Mouse (Mus musculus) forebrain, embryonic 11.5 days (tissue): ENCODE measurements around the gene Casp4. TPM values are rescaled to one million over a fixed set of nuclear protein-coding genes. Genes with fewer than 3 reads are reported as not detected.

Experiments
- ATAC-seq: fragments of 200-750 bp; cut with Nextera tagmentation; replicated peaks from 2 replicates; pipeline ENCODE4 v1.8.0; 2017; ENCODE audit warnings: moderate TSS enrichment; ENCODE audit not compliant: low FRiP score
- DNase-seq: peaks from one replicate; pipeline ENCODE4 v3.0.0-alpha.2; 2017; ENCODE audit warnings: low spot score
- H3K27ac ChIP-seq: fragments of 300-500 bp; sonication (generic); 2 replicates; pipeline ENCODE4 v1.5.1; 2014; ENCODE audit warnings: low read depth, low read length
- H3K27me3 ChIP-seq: fragments of 300-500 bp; sonication (generic); 2 replicates; pipeline ENCODE4 v1.6.1; 2014; ENCODE audit warnings: mild to moderate bottlenecking, low read length, mixed read lengths; ENCODE audit not compliant: control insufficient read depth, insufficient read depth
- H3K36me3 ChIP-seq: fragments of 300-500 bp; sonication (generic); 2 replicates; pipeline ENCODE4 v1.6.1; 2014; ENCODE audit warnings: mild to moderate bottlenecking, low read length, moderate library complexity, mixed read lengths; ENCODE audit not compliant: control insufficient read depth, insufficient read depth
- H3K4me1 ChIP-seq: fragments of 300-500 bp; sonication (generic); replicated peaks from 2 replicates; pipeline ENCODE4 v1.6.1; 2014; ENCODE audit warnings: low read length, mixed read lengths; ENCODE audit not compliant: control insufficient read depth, insufficient read depth
- H3K4me2 ChIP-seq: fragments of 300-500 bp; sonication (generic); 2 replicates; pipeline ENCODE4 v1.6.1; 2014; ENCODE audit warnings: low read depth, mild to moderate bottlenecking, low read length, moderate library complexity, mixed read lengths; ENCODE audit not compliant: severe bottlenecking
- H3K4me3 ChIP-seq: fragments of 300-500 bp; sonication (generic); 2 replicates; pipeline ENCODE4 v1.5.1; 2014; ENCODE audit warnings: low read depth, low read length
- H3K9ac ChIP-seq: fragments of 300-500 bp; sonication (generic); 2 replicates; pipeline ENCODE4 v1.6.1; 2014; ENCODE audit warnings: low read length
- H3K9me3 ChIP-seq: fragments of 300-500 bp; sonication (generic); 2 replicates; pipeline ENCODE4 v1.6.1; 2016; ENCODE audit warnings: low read length, mixed read lengths; ENCODE audit not compliant: control insufficient read depth
- WGBS: fragments of 180-500 bp; shearing (Covaris S2); extraction: QIAGEN DNeasy Blood & Tissue Kit; methylation state at CpG from one replicate; pipeline ENCODE4 v1.1.7; 2014; 5-methylcytosine and 5-hydroxymethylcytosine counted together
- polyA plus RNA-seq: library from polyadenylated mRNA; unstranded; fragments of >200 nt; fragmentation: Nextera tagmentation; extraction: Ambion mirVana; gene quantifications from 2 replicates; pipeline ENCODE4 v1.2.1, GENCODE M21; 2014

Casp4 gene
- polyA plus RNA-seq, 1 experiment from 2014 or later = not detected

DNA sequence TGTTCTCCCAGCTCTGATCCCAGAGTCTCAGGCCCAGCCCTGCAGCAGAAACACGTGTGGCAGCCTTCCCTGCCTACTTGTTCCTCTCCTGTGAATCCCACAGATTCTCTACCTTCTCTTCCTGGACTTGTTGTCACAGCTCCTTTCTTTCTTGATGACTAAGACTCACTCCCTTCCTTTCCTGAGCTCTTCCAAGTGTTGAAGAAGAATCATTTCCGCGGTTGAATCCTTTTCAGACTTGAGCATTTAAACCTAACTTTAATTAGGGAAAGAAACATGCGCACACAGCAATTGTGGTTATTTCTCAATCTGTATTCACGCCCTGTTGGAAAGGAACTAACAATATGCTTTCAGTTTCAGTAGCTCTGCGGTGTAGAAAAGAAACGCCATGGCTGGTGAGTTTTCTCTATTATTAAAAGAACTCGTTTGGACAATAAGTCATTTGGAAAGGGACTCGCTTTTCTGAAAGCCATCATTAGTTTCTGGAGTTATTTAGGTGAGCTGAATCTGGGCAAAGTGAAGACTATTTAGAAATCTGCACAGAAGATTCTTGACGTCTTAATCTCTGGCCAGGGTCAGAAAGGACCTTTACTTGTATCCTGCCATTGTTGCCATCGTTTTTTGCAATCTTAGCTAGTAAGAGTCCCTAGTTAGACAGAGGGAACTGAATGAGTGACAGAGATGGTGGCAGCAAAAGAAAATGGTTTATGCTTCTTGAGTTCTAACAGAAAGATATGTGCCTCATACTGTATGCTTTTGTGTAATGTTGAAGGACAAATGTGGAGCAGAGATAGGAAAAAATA lies 10.1 kb upstream of the Casp4 start, which contains the start of gene Casp1:
Gene Casp1 (plus strand): TSS at position 189 of the 803 bp plus-strand sequence.
- Histone ChIP-seq H3K27ac (no peak within 1 kb of the TSS), H3K27me3 (no peaks in the 10 kb centered on the region), H3K4me2 (no peak within 1 kb of the TSS), H3K9me3 (no peaks in the 10 kb centered on the region), H3K4me3 (no peak within 1 kb of the TSS), H3K9ac (no peak within 1 kb of the TSS), H3K36me3 (no peaks in the 10 kb centered on the region), H3K4me1 (no peaks in the 10 kb centered on the region)
- ATAC-seq (no peak), DNase-seq (no peak)
- 55% methylated on average over 11 of the region's 11 CpGs for WGBS

DNA sequence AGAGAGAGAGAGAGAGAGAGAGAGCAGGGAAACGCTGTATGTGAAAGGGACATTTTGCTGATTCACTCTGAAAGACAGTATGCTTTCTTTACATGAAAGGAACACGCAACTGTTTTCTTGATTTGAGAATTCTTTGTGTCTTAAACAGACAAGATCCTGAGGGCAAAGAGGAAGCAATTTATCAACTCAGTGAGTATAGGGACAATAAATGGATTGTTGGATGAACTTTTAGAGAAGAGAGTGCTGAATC lies 9.6 kb upstream of the Casp4 start:
- WGBS = 80% methylated on average over 2 of the region's 2 CpGs

DNA sequence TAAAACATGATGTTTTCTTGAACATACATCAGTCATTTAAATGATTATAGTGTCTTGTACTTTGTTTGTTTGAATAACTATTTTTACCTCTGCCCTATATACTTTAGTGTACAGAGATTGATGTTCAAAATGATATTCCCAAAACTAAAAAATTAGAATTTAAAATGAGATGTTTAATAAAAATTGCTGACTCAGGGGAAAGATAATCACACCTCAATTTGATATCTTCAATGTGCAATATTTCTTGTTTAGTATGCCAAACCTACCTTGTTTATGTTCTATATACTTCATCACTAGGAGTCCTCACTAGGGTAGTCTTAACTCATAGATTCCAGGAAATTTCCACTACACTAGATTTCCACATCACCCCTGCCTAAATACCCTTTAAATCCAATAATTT lies 1.5 kb downstream of the Casp4 start:
- Histone ChIP-seq H3K36me3 (no peaks in the 10 kb centered on the region), H3K4me3 (no peak overlapping the region), H3K27me3 (no peaks in the 10 kb centered on the region), H3K27ac (no peak overlapping the region), H3K9me3 (no peaks in the 10 kb centered on the region), H3K4me1 (no peaks in the 10 kb centered on the region), H3K9ac (no peak overlapping the region), H3K4me2 (no peak overlapping the region)
- DNase-seq (no peak), ATAC-seq (no peak)

More for the DNA sequence above, 9.6 kb upstream of the Casp4 start:
- H3K27me3 ChIP-seq = no peaks in the 10 kb centered on the region
- H3K9ac ChIP-seq = no peak overlapping the region
- H3K36me3 ChIP-seq = no peaks in the 10 kb centered on the region
- H3K4me3 ChIP-seq = no peak overlapping the region
- H3K4me2 ChIP-seq = no peak overlapping the region
- no peak for ATAC-seq
- H3K27ac ChIP-seq = no peak overlapping the region
- H3K4me1 ChIP-seq = no peaks in the 10 kb centered on the region
- H3K9me3 ChIP-seq = no peaks in the 10 kb centered on the region
- DNase-seq = no peak

DNA sequence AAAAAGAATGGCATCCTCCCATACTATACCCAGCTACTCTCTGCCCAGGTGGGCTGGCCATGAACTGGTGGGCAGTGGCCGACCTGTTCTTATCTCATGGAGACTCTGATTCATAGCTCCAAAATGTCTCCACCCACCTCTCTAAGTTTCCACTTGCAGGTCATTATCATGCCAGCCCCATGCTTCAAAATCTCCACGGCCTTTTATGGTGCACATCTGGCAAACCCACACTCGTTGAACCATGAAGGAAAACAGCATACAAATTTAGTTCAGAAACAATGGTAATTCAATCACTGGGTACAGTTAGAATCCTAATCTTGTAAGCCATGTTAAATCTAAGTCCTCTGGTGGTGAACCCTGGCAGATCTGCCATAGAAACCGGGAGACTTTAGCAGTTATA lies 2.8 kb downstream of the Casp4 start:
- H3K27me3 ChIP-seq = no peaks in the 10 kb centered on the region
- no peaks in the 10 kb centered on the region for H3K36me3 ChIP-seq
- DNase-seq (no peak), ATAC-seq (no peak)
- H3K9me3 ChIP-seq = no peaks in the 10 kb centered on the region
- H3K4me3 ChIP-seq = no peak overlapping the region
- H3K27ac ChIP-seq = no peak overlapping the region
- no peak overlapping the region for H3K4me2 ChIP-seq
- WGBS = 89% methylated on average over 4 of the region's 4 CpGs
- no peak overlapping the region for H3K9ac ChIP-seq
- H3K4me1 ChIP-seq = no peaks in the 10 kb centered on the region

DNA sequence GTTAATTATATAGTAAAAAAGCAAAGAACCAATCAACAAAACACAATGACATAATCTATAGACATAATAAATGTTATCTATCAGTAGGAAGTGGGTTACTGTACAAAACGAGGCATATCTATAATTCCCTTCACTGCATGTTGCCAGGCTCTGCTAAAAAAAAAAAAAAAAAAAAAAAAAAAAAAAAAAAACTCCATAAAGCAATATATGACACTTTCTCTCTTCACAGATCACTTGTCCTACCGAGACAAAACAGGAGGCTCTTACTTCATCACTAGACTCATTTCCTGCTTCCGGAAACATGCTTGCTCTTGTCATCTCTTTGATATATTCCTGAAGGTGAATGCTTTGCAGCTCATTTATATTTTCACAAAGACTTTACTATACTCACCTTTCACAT lies 19.6 kb downstream of the Casp4 start:
- 86% methylated on average over 3 of the region's 3 CpGs for WGBS

DNA sequence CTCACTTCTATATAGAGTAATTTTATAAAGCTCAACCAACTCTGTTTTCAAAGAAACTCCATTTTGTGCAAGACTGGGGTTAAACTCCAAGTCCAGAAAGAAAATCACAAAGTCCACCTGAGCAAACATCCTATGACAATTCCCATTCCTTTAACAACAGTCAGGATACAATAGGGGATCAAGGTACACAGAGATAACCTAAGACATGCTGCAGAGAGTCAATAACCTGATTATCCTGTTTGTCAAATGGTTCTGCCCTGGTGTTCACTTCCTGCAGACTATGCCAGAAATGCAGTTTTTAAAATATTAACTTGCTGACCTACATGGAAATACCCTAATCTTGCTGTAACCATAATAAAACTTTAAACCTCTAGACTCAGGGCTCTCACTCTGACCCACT lies 23.8 kb downstream of the Casp4 start:
- Histone ChIP-seq H3K4me1 (no peaks in the 10 kb centered on the region), H3K27me3 (no peaks in the 10 kb centered on the region), H3K36me3 (no peaks in the 10 kb centered on the region), H3K9ac (no peak overlapping the region), H3K9me3 (no peaks in the 10 kb centered on the region), H3K4me3 (no peak overlapping the region), H3K4me2 (no peak overlapping the region), H3K27ac (no peak overlapping the region)
- ATAC-seq = no peak
- DNase-seq = no peak

More for the DNA sequence above, 19.6 kb downstream of the Casp4 start:
- no peak overlapping the region for H3K4me3 ChIP-seq
- no peaks in the 10 kb centered on the region for H3K4me1 ChIP-seq
- DNase-seq = no peak
- ATAC-seq = no peak
- no peak overlapping the region for H3K9ac ChIP-seq
- H3K36me3 ChIP-seq = no peaks in the 10 kb centered on the region
- no peaks in the 10 kb centered on the region for H3K27me3 ChIP-seq
- H3K4me2 ChIP-seq = no peak overlapping the region
- no peaks in the 10 kb centered on the region for H3K9me3 ChIP-seq
- no peak overlapping the region for H3K27ac ChIP-seq

DNA sequence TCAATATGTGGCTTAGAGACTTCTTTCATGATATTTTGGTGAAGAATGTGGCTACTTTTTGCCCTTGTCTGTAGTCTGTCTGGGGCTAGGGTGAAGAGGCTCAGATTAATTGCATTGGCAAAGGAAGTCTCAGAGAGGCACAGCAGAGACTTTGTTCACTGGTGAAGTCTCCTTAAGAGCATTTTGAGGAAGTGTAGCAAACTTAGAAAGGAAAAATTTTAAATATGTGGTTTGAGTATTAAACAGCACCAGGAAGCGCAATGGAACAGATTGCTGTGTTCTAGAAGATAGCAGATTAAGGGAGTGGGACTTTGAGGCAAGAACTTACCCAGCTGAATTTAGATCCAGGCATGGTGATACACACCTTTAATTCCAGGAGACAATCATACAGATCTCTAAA lies 24.8 kb downstream of the Casp4 start:
- Histone ChIP-seq H3K4me3 (no peak overlapping the region), H3K9ac (no peak overlapping the region), H3K4me1 (no peaks in the 10 kb centered on the region), H3K4me2 (no peak overlapping the region), H3K36me3 (no peaks in the 10 kb centered on the region), H3K27me3 (no peaks in the 10 kb centered on the region), H3K27ac (no peak overlapping the region), H3K9me3 (no peaks in the 10 kb centered on the region)
- DNase-seq = no peak
- ATAC-seq = no peak
- WGBS = 91% methylated on average over 1 of the region's 1 CpGs

DNA sequence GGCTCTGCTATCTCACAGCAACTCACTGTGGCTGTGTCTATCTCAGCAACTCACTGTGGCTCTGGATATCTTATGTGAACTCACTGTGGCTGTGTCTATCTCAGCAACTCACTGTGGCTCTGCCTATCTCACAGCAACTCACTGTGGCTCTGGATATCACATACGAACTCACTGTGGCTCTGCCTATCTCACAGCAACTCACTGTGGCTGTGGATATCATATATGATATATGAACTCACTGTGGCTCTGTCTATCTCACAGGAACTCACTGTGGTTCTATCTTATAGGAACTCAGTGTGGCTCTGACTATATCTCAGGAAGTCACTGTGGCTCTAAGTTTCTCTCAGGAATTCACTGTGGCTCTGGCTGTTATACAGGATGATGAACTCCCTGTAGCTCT lies 34.5 kb downstream of the Casp4 start:
- H3K27me3 ChIP-seq = no peaks in the 10 kb centered on the region
- DNase-seq = no peak
- 80% methylated on average over 1 of the region's 1 CpGs for WGBS
- H3K9ac ChIP-seq = no peak overlapping the region
- no peak overlapping the region for H3K27ac ChIP-seq
- no peaks in the 10 kb centered on the region for H3K4me1 ChIP-seq
- ATAC-seq = no peak
- no peak overlapping the region for H3K4me3 ChIP-seq
- H3K9me3 ChIP-seq = no peaks in the 10 kb centered on the region
- H3K36me3 ChIP-seq = no peaks in the 10 kb centered on the region
- no peak overlapping the region for H3K4me2 ChIP-seq

DNA sequence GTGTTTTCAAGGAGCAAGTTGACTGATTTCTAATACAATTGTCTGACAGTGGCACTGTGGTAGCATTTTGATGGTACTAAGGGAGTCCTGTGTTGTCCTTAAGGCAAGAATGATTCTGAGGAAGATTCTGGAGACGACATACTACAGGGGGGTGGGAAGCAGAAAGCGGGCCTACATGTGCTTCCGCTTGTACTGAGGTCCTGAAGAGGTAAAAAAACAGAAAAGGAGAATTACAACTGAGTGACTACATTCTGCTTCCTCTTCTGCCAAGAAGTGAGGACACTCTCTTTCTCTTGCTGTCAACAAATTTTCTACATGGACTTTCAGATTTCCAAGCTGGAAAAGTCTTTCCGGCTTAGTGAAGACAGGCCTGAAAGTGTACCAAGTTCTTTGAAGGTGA lies 35.5 kb downstream of the Casp4 start:
- Histone ChIP-seq H3K4me2 (no peak overlapping the region), H3K4me1 (no peaks in the 10 kb centered on the region), H3K36me3 (no peaks in the 10 kb centered on the region), H3K27ac (no peak overlapping the region), H3K9ac (no peak overlapping the region), H3K27me3 (no peaks in the 10 kb centered on the region), H3K9me3 (no peaks in the 10 kb centered on the region), H3K4me3 (no peak overlapping the region)
- DNase-seq = no peak
- ATAC-seq = no peak
- 95% methylated on average over 4 of the region's 4 CpGs for WGBS
